Mouse (Mus musculus): ENCODE results near the gene Olfr1189. TPM values are rescaled to one million over a fixed set of nuclear protein-coding genes. Genes with fewer than 3 reads are reported as not detected.

Gene Olfr1189
- not detected in 2 replicates for polyA plus RNA-seq (2012; rRNA removed)

GRCm38 (mm10) chr2:88586154-88586553 is at the start of gene Olfr1189:
Gene Olfr1189, plus strand, starts transcription at chr2:88586454.

GRCm38 (mm10) chr2:88556635-88557034 is 29.6 kb upstream of the Olfr1189 start, which contains the start of gene Olfr1188:
Gene Olfr1188, plus strand, starts transcription at chr2:88556935.

GRCm38 (mm10) chr2:88640242-88640641 is 54.0 kb downstream of the Olfr1189 start, which contains the start of gene Olfr1191-ps1:
Gene Olfr1191-ps1, plus strand, starts transcription at chr2:88640542.

Other genes with a start within 250 kb of the Olfr1189 start
- gene Olfr1176, start 249.7 kb upstream of the Olfr1189 start, polyA plus RNA-seq (2012; rRNA removed), result not detected in 2 replicates
- gene Olfr1177-ps, start 240.0 kb upstream of the Olfr1189 start, polyA plus RNA-seq (2012; rRNA removed), result not detected in 2 replicates
- not detected in 2 replicates for gene Olfr1178, start 199.4 kb upstream of the Olfr1189 start, polyA plus RNA-seq (2012; rRNA removed)
- not detected in 2 replicates for gene Olfr1179, start 180.0 kb upstream of the Olfr1189 start, polyA plus RNA-seq (2012; rRNA removed)
- not detected in 2 replicates for gene Olfr1180, start 167.3 kb upstream of the Olfr1189 start, polyA plus RNA-seq (2012; rRNA removed)
- not detected in 2 replicates for gene Olfr1181, start 160.3 kb upstream of the Olfr1189 start, polyA plus RNA-seq (2012; rRNA removed)
- not detected in 2 replicates for gene Gm13757, start 137.3 kb upstream of the Olfr1189 start, polyA plus RNA-seq (2012; rRNA removed)
- gene Olfr1183, start 131.6 kb upstream of the Olfr1189 start, polyA plus RNA-seq (2012; rRNA removed), result not detected in 2 replicates
- gene Olfr1184, start 102.9 kb upstream of the Olfr1189 start, polyA plus RNA-seq (2012; rRNA removed), result not detected in 2 replicates
- gene Olfr1185-ps1, start 93.1 kb upstream of the Olfr1189 start, polyA plus RNA-seq (2012; rRNA removed), result not detected in 2 replicates
- not detected in 2 replicates for gene Olfr1186, start 67.9 kb upstream of the Olfr1189 start, polyA plus RNA-seq (2012; rRNA removed)
- gene Olfr1188, start 29.5 kb upstream of the Olfr1189 start, polyA plus RNA-seq (2012; rRNA removed), result not detected in 2 replicates
- not detected in 2 replicates for gene Olfr1191-ps1, start 54.1 kb downstream of the Olfr1189 start, polyA plus RNA-seq (2012; rRNA removed)
- not detected in 2 replicates for gene Olfr1192-ps1, start 62.1 kb downstream of the Olfr1189 start, polyA plus RNA-seq (2012; rRNA removed)
- gene Olfr1193, start 89.2 kb downstream of the Olfr1189 start, polyA plus RNA-seq (2012; rRNA removed), result not detected in 2 replicates
- not detected in 2 replicates for gene Olfr1195, start 102.7 kb downstream of the Olfr1189 start, polyA plus RNA-seq (2012; rRNA removed)
- not detected in 2 replicates for gene Olfr1196, start 118.1 kb downstream of the Olfr1189 start, polyA plus RNA-seq (2012; rRNA removed)
- gene Olfr1197, start 145.9 kb downstream of the Olfr1189 start, polyA plus RNA-seq (2012; rRNA removed), result not detected in 2 replicates
- gene Olfr1198, start 164.9 kb downstream of the Olfr1189 start, polyA plus RNA-seq (2012; rRNA removed), result not detected in 2 replicates
- gene Olfr1199, start 174.0 kb downstream of the Olfr1189 start, polyA plus RNA-seq (2012; rRNA removed), result not detected in 2 replicates
- gene Olfr1200, start 184.0 kb downstream of the Olfr1189 start, polyA plus RNA-seq (2012; rRNA removed), result not detected in 2 replicates
- not detected in 2 replicates for gene Olfr1201, start 206.6 kb downstream of the Olfr1189 start, polyA plus RNA-seq (2012; rRNA removed)
- not detected in 2 replicates for gene Olfr1202, start 228.0 kb downstream of the Olfr1189 start, polyA plus RNA-seq (2012; rRNA removed)
- gene Olfr1205, start 243.3 kb downstream of the Olfr1189 start, polyA plus RNA-seq (2012; rRNA removed), result not detected in 2 replicates

All from liver, embryonic 14 days (tissue).